Mouse (Mus musculus) forelimb bud, embryonic 11.5 days (tissue): ENCODE results near the gene Cxcl15.
"Not testable (repeated sequence)": the region's sequence is repeated elsewhere in the genome, so short reads cannot be mapped to it uniquely, and the experiment has no call there.

ENCODE experiments used
- DNase-seq: peaks from one replicate; pipeline ENCODE4 v3.0.0-alpha.2; 2012; ENCODE audit warnings: low read depth, low spot score

The Cxcl15 gene

DNA sequence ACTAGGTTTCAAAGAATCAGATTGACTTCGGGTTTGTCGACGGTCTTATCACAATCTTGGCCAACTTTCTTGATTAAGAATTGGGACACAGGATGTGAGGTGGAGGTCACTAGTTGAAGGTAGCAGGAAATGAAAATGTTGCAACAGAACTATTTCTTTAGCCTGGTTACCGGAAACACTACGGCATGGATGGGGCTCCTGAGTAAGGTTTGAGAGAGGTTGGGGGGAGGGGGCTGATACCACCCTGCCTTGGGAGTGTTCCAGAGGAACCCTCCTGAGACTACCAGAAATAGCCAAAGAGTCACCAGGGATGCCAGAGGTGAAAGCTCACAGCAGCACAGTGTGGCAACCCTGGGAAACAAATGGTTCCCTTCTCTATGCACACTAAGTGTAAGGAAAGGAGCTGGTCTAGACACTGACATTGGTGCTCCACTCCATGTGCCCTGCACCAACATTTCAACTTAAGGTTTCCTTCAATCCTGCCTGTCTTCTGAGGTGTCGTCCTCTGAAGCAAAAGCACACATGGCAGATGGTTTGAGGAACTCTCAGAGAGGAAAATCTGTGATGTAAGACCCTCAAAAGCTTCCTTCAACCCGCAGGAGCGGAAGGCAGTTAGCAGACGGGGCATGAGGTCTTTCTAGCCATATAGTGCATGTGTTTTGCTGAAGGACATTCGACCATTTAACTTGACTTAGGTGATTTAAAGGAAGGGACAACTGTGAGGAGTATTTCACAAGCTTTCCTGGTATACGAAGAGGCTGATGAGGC, 4.8 kb upstream of the Cxcl15 start:
- no peak for DNase-seq

DNA sequence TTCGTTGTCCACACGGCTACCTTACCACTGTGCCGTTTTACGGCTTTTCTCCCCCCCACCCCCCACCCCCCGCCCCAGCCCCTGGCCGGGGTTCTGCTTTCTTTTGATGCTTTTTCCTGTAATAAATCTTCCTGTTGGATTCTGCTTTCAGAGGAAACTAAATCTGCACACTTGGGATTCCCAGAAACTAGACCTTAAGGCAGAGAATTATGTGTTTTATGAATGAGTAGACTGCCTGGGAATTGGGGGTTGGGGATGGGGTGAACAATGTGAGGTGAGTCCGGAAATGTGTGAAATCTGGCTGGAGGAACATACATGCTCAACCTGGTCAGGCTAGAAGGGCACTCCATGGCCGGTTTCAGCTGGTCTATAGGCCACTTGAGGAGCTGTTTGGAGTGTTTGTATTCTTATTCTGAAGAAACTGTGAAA, 4.2 kb upstream of the Cxcl15 start:
- peak; percentile 66 for DNase-seq

- DNase-seq = not testable (repeated sequence)
These were observed 1.1 kb downstream of the Cxcl15 start for GRCm38 (mm10) chr5:90795392-90795791.

DNA sequence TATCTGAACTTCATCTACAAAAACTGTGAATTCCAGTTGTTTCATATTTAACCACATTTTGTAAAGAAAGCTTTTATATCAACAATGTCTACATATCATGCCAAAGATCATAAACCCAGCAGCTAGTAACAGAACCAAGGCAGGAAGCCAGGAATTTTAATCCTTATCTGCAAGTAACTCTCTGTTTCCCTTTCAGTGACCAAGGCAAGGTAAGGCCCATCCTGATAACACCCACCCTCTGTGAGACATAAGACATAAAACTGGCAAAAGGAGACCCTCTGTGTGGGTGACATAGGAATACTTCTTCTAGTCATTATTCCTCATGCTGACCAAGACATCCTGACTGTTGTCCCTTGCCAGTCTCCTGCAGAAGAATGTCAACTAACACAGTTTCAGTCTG, 10.2 kb downstream of the Cxcl15 start:
- DNase-seq = no peak

- DNase-seq = no peak
These were observed 11.7 kb downstream of the Cxcl15 start for GRCm38 (mm10) chr5:90806050-90806449.

- DNase-seq = no peak
These were observed 13.0 kb downstream of the Cxcl15 start for GRCm38 (mm10) chr5:90807176-90807950.

- peak; percentile 48 for DNase-seq
These were observed 25.4 kb downstream of the Cxcl15 start for GRCm38 (mm10) chr5:90819756-90820155.

- DNase-seq = no peak
These were observed 37.9 kb downstream of the Cxcl15 start for GRCm38 (mm10) chr5:90832145-90832767.

DNA sequence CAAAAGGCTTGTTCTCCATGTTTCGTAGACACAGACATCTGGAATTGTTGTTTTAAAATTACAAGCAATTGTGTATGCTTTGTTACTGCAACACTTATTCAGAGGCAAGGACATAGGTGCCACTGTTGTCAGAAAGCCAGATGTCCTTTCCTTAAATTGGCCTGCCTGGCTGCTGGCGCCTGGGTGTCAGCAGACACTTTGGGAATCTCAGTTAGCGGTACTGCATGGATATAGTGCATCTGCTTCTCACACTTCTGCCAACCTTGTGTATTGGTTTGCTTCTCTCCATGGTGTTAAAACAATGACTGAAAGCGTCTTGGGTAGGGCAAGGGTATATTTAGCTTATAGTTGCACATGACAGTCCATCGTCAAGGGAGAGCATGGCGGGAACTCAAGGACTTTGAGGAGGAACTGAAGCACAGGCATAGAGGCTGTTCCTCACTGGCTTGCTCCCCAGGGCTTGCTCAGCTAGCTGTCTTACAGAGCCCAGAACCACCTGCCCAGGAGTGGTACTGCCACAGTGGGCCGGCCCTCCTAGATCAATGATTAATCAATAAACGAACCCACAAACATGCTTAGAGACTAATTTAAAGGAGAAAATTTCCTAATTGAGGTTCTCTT, 38.5 kb downstream of the Cxcl15 start:
- no peak for DNase-seq

DNA sequence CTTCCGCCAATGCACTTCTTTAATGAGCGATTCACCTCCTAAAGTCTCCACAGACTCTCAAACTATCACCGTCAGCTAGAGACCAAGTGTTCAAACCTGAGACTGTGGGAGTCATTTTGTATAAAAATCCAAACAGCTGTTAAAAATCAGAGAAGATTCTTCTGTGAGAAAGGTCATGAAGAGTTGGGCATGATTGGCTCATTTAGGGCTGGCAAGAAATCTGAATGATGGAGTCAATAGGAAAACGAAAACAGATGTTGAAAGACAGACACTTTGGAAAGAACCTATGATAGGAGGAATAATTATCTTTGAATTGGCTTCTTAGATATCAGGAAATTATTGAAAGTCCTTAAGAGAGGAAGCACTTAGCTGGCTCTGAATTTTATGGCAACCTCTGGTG, 40.1 kb downstream of the Cxcl15 start:
- DNase-seq = no peak

- DNase-seq = no peak
These were observed 44.2 kb downstream of the Cxcl15 start for GRCm38 (mm10) chr5:90838582-90838981.

DNA sequence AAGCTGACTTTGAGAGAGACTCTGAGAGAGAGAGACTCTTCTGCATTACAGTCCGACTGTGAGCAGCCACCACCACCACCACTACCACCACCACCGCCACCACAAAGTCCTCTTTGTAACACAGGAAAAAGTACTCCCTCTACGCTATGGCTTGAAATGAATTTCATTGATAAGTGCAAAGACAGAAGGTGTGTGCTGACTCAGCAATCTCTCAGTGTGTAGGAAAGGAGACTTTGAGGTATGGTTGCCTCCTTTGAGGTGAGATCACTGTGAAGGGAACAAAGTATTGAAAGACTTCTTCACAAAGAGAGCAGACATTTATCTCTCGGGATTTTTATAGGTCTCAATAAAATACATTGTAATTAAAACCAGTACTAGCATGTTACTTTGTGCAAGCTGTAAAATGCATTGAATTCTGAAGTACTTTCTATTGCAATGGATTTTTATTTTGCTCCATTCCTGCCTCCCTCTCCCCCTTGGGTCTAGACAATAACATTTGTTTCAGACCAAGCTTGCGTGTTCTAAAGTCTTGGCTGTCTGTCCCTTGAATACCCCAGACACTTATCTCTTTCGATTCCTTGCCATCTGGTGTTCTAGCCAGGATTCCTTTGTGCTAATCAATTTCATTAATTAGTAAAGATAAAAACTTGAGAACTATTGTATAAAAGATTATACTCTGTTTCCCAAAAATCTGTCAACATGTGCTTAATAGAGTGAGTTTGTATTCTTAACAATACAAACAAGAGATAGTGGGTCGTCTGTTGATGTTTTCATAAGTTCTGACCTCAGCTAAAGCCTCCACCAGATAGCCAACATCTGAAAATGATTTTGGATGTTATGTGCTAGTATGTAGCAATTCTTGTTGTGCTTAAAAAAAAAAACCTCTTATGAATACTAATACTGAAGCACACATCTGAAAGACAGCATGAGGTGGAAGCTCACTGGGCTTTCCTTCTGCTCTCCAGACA, 46.9 kb downstream of the Cxcl15 start:
- no peak for DNase-seq

DNA sequence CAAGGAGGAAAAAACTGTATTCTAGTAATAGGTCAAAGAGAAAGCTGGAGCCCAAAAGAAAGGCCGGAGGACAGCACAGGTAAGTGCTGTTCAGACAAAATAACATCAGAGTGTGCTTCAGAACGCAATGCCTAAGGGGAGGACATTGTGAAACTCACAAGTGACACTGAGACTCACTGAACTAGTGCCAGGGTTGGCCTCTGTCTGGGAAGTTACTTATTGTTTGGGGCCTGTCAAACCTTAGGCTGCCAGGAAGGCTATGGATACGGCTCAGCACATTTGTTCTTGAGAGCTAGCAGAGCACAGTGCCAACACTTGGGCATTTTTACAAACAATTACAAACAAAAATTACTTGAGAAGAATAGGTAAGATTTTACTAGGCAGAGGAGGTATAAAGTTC, 49.6 kb downstream of the Cxcl15 start:
- no peak for DNase-seq

GRCm38 (mm10) chr5:90850096-90850495, 55.8 kb downstream of the Cxcl15 start:
- DNase-seq = not testable (repeated sequence)

GRCm38 (mm10) chr5:90851391-90851790, 57.1 kb downstream of the Cxcl15 start:
- DNase-seq = not testable (repeated sequence)
